Mouse (Mus musculus): ENCODE results near the gene Hoxc5.

DNA sequence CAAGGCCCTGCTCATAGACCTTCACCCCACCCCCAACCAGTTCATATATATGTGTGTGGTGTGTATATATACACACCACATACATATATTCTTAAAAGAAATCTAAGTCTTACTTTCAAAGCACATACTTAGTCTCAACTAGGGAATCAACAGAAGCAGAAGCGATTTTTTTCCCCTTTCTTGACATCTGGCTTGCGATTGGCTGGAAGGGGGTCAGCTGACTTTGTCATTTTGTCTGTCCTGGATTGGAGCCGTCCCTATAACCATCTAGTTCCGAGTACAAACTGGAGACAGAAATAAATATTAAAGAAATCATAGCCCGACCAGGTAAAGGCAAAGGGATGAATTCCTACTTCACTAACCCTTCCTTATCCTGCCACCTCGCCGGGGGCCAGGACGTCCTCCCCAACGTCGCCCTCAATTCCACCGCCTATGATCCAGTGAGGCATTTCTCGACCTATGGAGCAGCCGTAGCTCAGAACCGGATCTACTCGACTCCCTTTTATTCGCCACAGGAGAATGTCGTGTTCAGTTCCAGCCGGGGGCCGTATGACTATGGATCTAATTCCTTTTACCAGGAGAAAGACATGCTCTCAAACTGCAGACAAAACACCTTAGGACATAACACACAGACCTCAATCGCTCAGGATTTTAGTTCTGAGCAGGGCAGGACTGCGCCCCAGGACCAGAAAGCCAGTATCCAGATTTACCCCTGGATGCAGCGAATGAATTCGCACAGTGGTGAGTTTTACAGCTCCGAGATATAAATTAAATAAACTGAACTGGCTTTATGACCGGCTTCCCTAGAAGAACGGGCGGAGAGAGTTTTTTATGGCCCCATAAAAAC lies 42.2 kb downstream of the Hoxc5 start:
- TF ChIP-seq CTCF (IDR thresholded peaks at IDR 0.05; ENCODE audit: control insufficient read depth, insufficient read depth, insufficient replicate concordance, low read depth, low read length) (no peak), POLR2A (IDR thresholded peaks at IDR 0.05; ENCODE audit: control insufficient read depth, low read depth, low read length) (no peak)

Measured in testis, adult 2 months (tissue).